Mouse (Mus musculus) bone marrow macrophage, adult 2 months (primary cell): ENCODE measurements around the gene Ccl24. TPM values are rescaled to one million over a fixed set of nuclear protein-coding genes. Genes with fewer than 3 reads are reported as not detected.
A peak's percentile ranks its signal among the peaks of the same experiment; 100 is the strongest.
"Not testable (repeated sequence)": the region's sequence is repeated elsewhere in the genome, so short reads cannot be mapped to it uniquely, and the experiment has no call there.

ENCODE experiments used
- H3K27ac ChIP-seq: 2 replicates; pipeline ENCODE4 v1.5.1; 2012; ENCODE audit warnings: low read depth, low read length; ENCODE audit not compliant: insufficient read depth
- H3K4me1 ChIP-seq: 2 replicates; pipeline ENCODE4 v1.6.1; 2012; ENCODE audit warnings: low read length; ENCODE audit not compliant: control insufficient read depth, insufficient read depth
- H3K4me3 ChIP-seq: 2 replicates; pipeline ENCODE4 v1.5.1; 2012; ENCODE audit warnings: mild to moderate bottlenecking, low read length, moderate library complexity; ENCODE audit not compliant: insufficient read depth
- CTCF ChIP-seq: IDR thresholded peaks from 2 replicates; pipeline ENCODE4 v1.5.1; 2012; ENCODE audit warnings: low read depth, mild to moderate bottlenecking, low read length, moderate library complexity
- POLR2A ChIP-seq: IDR thresholded peaks from 2 replicates; pipeline ENCODE4 v1.6.1; 2012; ENCODE audit warnings: mild to moderate bottlenecking, low read depth, low read length, borderline replicate concordance
- polyA plus RNA-seq: library from polyadenylated mRNA; stranded (reverse); fragments of >200 nt; gene quantifications from 2 replicates; pipeline ENCODE4 v1.2.4, GENCODE M21; 2012; ENCODE audit not compliant: missing spikeins, insufficient read depth, insufficient read length

Ccl24 gene
- polyA plus RNA-seq = 0.71 and 1.1 TPM in 2 replicates

DNA sequence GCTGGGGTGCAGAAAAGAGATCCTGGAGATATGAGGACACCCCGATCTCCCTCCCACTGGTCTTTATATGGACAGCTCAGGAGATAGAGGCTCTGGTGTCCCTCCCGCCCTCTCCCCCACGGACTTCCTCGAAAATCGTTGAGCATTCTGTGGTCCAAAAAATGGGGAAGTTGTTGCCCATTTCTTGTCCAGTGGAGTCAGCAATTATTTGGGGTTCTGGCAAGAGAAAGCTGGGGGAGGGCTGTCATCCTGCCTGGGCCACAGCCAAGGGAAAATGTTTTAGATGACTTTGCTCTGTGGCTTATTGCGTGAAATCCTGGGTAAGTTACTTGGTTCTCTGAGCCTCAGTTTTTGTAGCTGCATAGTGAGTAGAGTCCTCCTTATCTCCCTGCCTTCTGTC is at the start of gene Ccl24:
Gene Ccl24 (minus strand): TSS at position 44 of the 400 bp plus-strand sequence.
- TF ChIP-seq POLR2A (no peak), CTCF (no peak)

DNA sequence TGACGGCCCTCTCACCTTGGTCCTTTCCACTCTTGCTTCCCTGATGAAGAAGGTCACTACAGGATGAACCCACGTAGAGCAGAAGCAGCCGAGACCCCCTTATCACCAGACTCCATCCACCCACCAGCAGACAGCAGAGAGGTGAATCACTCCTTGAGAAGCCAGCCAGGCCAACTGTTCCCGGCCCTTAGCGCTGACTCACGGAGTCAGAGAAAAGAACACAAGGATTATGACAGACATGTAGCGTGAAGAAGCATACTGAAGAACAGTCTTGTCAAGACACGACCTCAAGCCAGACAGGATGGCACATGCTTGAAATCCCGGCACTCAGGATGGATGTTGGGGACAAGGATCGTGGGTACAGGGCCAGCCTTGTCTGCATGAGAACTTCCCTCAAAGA is 48.9 kb upstream of the Ccl24 start:
- TF ChIP-seq POLR2A = no peak
- TF ChIP-seq CTCF = no peak
- H3K4me1 ChIP-seq = no peaks in the 10 kb centered on the region
- no peak overlapping the region for H3K4me3 ChIP-seq
- no peak overlapping the region for H3K27ac ChIP-seq

More for the DNA sequence above, at the start of gene Ccl24:
- Histone ChIP-seq H3K4me1 (peaks cover 43% of the 10 kb centered on the region), H3K27ac (0 out of 2 replicates have a peak within 1 kb of the TSS, but pooled peaks have one; percentile 5), H3K4me3 (peak within 1 kb of the TSS; percentile 22)

DNA sequence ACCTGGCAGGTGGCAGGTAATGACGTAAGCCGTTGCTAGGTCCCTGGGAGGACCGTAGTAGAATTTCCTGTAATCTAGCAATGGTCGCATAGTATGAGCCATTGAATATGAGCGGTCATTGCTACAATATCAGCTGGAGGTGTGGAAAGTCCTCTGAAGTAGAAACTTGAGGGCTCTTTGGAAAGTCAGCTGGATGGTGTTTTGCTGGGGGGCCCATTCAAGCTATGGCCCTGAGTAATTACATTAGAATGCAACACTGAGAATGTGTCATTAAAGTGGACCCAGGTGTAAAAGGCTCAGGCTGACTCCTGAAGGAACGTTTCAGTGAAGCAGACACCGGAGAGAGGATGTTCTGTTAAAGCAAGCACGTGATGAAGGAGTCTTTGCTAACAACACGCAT is 47.7 kb upstream of the Ccl24 start:
- Histone ChIP-seq H3K27ac (no peak overlapping the region), H3K4me1 (peaks cover 4% of the 10 kb centered on the region; the same call in 1 of the 2 replicates), H3K4me3 (no peak overlapping the region)
- TF ChIP-seq CTCF (no peak), POLR2A (no peak)

DNA sequence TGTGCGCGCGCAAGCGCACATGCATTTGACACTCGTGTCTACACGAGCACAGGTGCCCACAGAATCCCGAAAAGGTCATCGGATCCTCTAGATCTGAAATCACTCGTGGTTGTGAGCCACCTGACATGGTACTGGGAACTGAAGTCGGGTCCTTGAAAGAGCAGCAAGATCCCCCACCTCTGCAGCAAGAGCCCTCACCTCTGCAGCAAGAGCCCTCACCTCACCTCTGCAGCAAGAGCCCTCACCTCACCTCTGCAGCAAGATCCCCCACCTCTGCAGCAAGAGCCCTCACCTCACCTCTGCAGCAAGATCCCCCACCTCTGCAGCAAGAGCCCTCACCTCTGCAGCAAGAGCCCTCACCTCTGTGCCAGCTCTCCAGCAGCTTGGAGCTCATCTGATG is 46.9 kb upstream of the Ccl24 start:
- H3K4me1 ChIP-seq, H3K4me3 ChIP-seq, H3K27ac ChIP-seq: not testable (repeated sequence)

DNA sequence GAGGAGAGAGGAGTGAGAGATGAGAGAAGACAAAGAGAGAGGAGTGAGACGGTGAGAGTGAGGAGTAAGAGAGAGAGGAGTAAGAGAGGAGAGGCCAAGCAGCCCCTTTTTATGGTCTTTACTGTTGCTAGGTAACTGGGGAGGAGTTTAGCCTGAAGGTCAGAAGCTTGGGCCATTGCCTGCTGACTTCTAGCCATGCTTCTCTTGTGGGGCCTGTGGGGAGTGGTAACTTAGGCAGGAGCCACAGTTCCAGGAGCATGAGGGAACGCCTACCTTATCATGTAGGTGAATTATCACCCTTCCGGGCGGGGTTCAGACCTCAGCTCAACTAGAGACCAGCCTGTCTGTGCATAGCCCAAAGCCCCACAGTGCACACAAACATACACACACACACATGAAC is 36.9 kb upstream of the Ccl24 start:
- no peak overlapping the region for H3K27ac ChIP-seq
- H3K4me3 ChIP-seq = no peak overlapping the region
- TF ChIP-seq POLR2A (no peak), CTCF (no peak)
- peaks cover 4% of the 10 kb centered on the region for H3K4me1 ChIP-seq

DNA sequence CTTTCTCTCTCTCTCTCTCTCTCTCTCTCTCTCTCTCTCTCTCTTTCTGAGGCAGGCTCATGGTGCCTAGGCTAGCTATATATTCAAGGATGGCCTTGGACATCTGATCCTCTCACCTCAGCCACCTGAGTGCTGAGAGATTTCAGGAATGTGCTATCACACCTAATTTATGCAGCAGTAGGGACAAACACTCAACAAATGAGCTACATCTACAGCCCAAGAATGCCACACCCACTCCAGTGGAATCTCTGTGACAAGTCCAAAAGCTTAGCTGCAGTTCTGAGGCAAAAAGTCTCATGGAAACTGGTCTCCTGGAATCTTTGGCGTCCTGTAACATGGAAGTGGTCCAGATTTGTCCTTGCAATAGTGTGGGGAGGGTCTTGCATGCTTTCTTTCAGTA is 34.7 kb upstream of the Ccl24 start:
- Histone ChIP-seq H3K4me1 (no peaks in the 10 kb centered on the region), H3K27ac (no peak overlapping the region), H3K4me3 (no peak overlapping the region)
- no peak for TF ChIP-seq POLR2A
- TF ChIP-seq CTCF = no peak

DNA sequence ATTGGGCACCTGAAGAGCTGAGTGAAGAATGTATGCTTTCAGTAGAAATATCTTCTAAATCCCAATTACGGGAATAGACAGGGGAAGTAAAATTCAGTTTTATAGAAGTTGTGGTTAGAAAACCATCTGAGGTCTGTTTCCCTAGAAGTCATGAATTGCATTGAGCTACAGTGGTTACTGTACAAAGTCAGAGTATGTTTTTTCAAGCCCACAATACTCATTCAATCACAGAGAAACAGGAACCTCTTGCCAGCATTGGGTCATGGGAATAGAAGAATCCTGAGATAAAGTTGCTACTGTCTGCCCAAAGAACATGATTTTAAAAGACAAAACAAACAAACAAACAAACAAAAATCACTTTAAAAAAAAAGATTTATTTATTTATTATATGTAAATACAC is 33.9 kb upstream of the Ccl24 start:
- not testable (repeated sequence) for H3K4me1 ChIP-seq, H3K4me3 ChIP-seq, H3K27ac ChIP-seq

DNA sequence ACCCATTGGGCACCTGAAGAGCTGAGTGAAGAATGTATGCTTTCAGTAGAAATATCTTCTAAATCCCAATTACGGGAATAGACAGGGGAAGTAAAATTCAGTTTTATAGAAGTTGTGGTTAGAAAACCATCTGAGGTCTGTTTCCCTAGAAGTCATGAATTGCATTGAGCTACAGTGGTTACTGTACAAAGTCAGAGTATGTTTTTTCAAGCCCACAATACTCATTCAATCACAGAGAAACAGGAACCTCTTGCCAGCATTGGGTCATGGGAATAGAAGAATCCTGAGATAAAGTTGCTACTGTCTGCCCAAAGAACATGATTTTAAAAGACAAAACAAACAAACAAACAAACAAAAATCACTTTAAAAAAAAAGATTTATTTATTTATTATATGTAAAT is 31.8 kb upstream of the Ccl24 start:
- not testable (repeated sequence) for H3K4me1 ChIP-seq, H3K27ac ChIP-seq, H3K4me3 ChIP-seq

DNA sequence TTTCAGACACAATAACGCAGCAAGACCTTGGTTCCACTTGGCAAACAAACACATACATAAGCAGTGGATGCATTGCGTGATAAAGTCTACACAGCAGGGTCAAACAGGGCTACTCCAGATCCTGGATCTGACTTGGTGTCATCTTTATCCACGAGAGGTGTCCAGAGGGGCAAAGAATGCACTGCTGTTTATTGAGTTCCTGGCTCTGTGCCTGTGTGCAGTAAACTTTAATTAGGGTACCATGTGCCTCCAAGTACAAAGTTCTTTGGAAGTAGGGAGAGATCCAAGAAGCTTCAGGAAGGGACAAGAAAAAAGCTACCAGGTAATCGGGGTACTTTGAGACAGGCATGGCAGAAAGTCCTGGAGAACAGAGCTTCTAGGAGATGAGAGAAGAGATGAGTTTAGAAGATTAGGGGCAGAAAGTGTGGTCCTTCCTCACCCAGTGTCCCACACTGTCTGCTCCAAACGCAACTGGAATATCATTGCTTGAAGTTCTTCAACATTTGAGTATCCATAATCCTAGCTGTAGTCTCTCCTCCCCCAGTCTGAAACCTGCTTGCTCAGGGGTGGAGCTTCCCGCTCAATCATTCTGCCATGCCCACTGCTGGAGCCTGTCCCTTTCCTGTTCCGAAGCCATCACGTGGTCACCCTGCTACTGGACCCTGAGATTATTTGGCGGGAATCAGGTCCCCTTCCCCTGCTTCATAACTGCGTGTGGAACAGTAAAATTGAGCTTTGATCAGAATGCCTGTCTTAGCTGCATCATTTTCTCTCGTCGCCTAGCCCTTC is 17.3 kb upstream of the Ccl24 start:
- Histone ChIP-seq H3K27ac (no peak overlapping the region), H3K4me1 (no peaks in the 10 kb centered on the region), H3K4me3 (no peak overlapping the region)
- TF ChIP-seq CTCF (no peak), POLR2A (no peak)

DNA sequence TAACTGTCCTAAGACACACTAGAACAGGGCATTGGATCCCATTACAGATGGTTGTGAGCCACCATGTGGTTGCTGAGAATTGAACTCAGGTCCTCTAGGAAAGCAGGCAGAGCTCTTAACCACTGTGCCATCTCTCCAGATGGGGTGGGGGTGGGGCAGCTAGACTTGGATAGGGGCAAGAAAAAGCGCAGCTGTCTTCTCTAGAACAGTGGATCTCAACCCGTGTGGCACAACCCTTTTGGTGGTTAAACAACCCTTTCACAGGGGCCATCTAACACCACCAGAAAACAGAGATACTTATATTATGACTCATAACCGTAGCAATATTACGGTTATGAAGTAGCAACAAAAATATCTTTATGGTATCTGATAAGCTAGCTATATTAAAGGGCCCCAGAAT is 14.9 kb upstream of the Ccl24 start:
- H3K4me1 ChIP-seq = peaks cover 5% of the 10 kb centered on the region
- H3K4me3 ChIP-seq = no peak overlapping the region
- TF ChIP-seq POLR2A (no peak), CTCF (no peak)
- H3K27ac ChIP-seq = no peak overlapping the region

DNA sequence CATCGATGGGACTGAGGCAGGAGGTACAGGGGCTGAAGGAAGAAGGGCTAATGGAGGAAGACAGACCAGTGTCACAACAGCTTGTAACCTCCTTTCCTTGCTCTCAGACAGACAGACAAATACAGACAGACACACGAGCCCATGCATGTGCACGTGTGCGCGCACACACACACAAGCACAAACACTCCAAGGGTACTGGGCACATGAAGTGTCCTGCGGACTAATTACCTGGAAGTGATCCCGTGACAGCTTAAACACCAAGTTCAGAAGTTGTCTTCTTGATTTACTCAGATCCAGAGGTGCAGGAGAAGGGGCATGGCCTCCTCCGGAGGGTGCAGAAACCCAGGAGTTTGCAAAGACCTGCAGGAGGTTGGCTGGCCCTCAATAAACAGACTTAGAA is 12.8 kb upstream of the Ccl24 start:
- TF ChIP-seq CTCF (no peak), POLR2A (no peak)
- Histone ChIP-seq H3K27ac (no peak overlapping the region), H3K4me1 (peaks cover 13% of the 10 kb centered on the region), H3K4me3 (no peak overlapping the region)
